Comparison of ENCODE assay signal across 20 mouse cellular contexts in genomic region chr13:58958171-58958904, GRCm38 (mm10).
DNase-seq lines count a peak whose midpoint lies in the region; ATAC-seq lines count a peak whose summit lies in the region.
"Had no signal": no experiment of that assay in that cellular context is flagged by ENCODE, and none has a peak within 500 bp of the region (broad histone marks: within the 10 kb centered on the region; RNA-seq: fewer than 3 reads in every experiment).

No protein-coding gene starts in this region.

- H3K27me3 ChIP-seq in kidney, embryonic 14.5 days (ENCODE audit: control insufficient read depth, insufficient read depth, low read length), result no peaks in the 10 kb centered on the region
- H3K27me3 ChIP-seq in kidney, embryonic 16.5 days (ENCODE audit: insufficient read depth, low read length), result no peaks in the 10 kb centered on the region
- H3K27me3 ChIP-seq: embryonic facial prominence, embryonic 15.5 days had no signal

- H3K27ac ChIP-seq in kidney, embryonic 14.5 days (ENCODE audit: low read depth, low read length), result no peak overlapping the region
- H3K27ac ChIP-seq in kidney, embryonic 16.5 days (ENCODE audit: low read length), result no peak overlapping the region
- H3K27ac ChIP-seq: embryonic facial prominence, embryonic 13.5 days; embryonic facial prominence, embryonic 15.5 days; forebrain, embryonic 10.5 days; forebrain, embryonic 12.5 days had no signal

- WGBS in kidney, embryonic 14.5 days, result 30% methylated on average over 11 of the region's 11 CpGs
- 29% methylated on average over 11 of the region's 11 CpGs for WGBS in kidney, embryonic 16.5 days

- H3K4me1 ChIP-seq in kidney, embryonic 14.5 days (ENCODE audit: control insufficient read depth, insufficient read depth, low read length), result 0 out of 2 replicates have a peak, but pooled peaks cover 5% of the 10 kb centered on the region
- no peaks in the 10 kb centered on the region for H3K4me1 ChIP-seq in kidney, embryonic 16.5 days (ENCODE audit: insufficient read depth, low read length)

- DNase-seq in kidney, adult 8-10 months, result no peak
- no peak for DNase-seq in kidney, adult 11 months
- DNase-seq: adrenal gland, adult 2 months; adrenal gland, postnatal 10 days; adrenal gland, postnatal 25 days; cerebellum, adult 11 months; cerebellum, adult 18-20 months; cerebellum, adult 8-10 months; cerebellum, adult 9-11 months; cerebellum, postnatal 14 days; cerebellum, postnatal 36 days had no signal

- H3K4me3 ChIP-seq in kidney, embryonic 14.5 days (ENCODE audit: low read length), result no peak overlapping the region
- H3K4me3 ChIP-seq in kidney, embryonic 16.5 days (ENCODE audit: low read length), result no peak overlapping the region
- H3K4me3 ChIP-seq: embryonic facial prominence, embryonic 13.5 days; embryonic facial prominence, embryonic 15.5 days; erythroblast, embryonic 14.5 days; forebrain, embryonic 10.5 days; forebrain, embryonic 12.5 days had no signal

- H3K4me2 ChIP-seq in kidney, embryonic 14.5 days (replicated peaks; ENCODE audit: low read depth, low read length), result no peak overlapping the region
- H3K4me2 ChIP-seq in kidney, embryonic 16.5 days (replicated peaks; ENCODE audit: low read depth, low read length), result no peak overlapping the region
- H3K4me2 ChIP-seq: embryonic facial prominence, embryonic 13.5 days; embryonic facial prominence, embryonic 15.5 days; forebrain, embryonic 12.5 days had no signal

- no peaks in the 10 kb centered on the region for H3K9me3 ChIP-seq in kidney, embryonic 14.5 days (ENCODE audit: control insufficient read depth, low read length)
- no peaks in the 10 kb centered on the region for H3K9me3 ChIP-seq in kidney, embryonic 16.5 days (ENCODE audit: low read length)
- H3K9me3 ChIP-seq: embryonic facial prominence, embryonic 13.5 days; embryonic facial prominence, embryonic 15.5 days; forebrain, embryonic 10.5 days; forebrain, embryonic 12.5 days had no signal

- peak; percentile 71; the same call in 1 of the 2 replicates for ATAC-seq in kidney, embryonic 14.5 days (ENCODE audit: low FRiP score, low TSS enrichment)
- peak; percentile 73 for ATAC-seq in kidney, embryonic 16.5 days (ENCODE audit: low FRiP score, low TSS enrichment)
- ATAC-seq: forebrain, embryonic 14.5 days; forebrain, embryonic 16.5 days had no signal

- no peak overlapping the region for H3K9ac ChIP-seq in kidney, embryonic 14.5 days (ENCODE audit: low read depth, low read length)
- H3K9ac ChIP-seq in kidney, embryonic 16.5 days (replicated peaks; ENCODE audit: low read length), result no peak overlapping the region
- H3K9ac ChIP-seq: embryonic facial prominence, embryonic 13.5 days; embryonic facial prominence, embryonic 15.5 days; forebrain, embryonic 12.5 days had no signal

- H3K36me3 ChIP-seq in kidney, embryonic 14.5 days (ENCODE audit: control insufficient read depth, insufficient read depth, low read length), result no peaks in the 10 kb centered on the region
- no peaks in the 10 kb centered on the region for H3K36me3 ChIP-seq in kidney, embryonic 16.5 days (ENCODE audit: insufficient read depth, low read length)
- H3K36me3 ChIP-seq: embryonic facial prominence, embryonic 13.5 days; embryonic facial prominence, embryonic 15.5 days; forebrain, embryonic 10.5 days; forebrain, embryonic 12.5 days had no signal
